ENCODE assay signal across 8 mouse cellular contexts in the genomic region with DNA sequence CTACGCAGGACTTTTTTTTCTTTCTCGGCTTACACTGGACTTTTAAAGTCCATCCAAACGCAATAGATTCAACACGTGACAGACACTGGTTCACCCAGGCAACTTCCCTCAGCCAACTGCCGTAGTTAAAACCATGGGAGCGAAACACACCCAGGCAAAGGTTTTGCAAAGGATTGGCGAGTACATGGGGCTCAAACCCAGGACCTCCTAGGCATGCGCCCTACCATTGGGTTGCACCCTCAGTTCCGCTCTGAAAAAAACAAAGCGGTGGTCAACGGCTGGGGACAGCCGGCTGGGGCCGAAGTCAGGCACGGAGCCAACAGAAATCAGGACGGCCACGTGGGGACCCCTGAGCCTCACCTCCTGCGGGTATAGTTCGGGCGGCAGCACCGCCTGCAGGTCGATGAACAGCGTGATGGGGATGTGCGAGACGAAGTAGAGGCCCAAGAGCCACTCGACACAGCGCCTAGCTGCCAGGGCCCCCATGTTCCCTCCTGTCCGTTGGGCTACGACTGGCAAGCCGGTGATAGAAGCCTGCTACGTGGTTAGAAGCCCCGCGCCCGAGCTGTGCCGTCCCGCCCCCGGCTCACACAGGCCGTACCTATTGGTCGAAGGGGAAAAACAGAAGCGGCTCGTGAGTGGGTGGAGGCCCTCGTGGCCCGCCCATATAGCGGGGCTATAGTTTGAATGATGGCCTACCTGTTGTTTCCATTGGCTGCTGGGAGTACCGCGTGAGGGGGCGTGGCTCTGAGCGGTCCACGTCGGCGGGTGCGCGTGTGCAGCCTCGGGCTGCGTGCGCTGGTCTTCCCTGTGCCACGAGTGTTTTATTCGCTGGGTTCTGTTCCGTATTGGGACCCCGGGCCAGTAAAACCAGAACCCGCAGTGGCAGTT. TPM values are rescaled to one million over a fixed set of nuclear protein-coding genes. Genes with fewer than 3 reads are reported as not detected.
DNase-seq lines count a peak whose midpoint lies in the region; ATAC-seq lines count a peak whose summit lies in the region.

Gene Tmem97 (minus strand): TSS at position 610 of the 891 bp plus-strand sequence.

- H3K27me3 ChIP-seq in lung, embryonic 16.5 days (ENCODE audit: control insufficient read depth, insufficient read depth, low read depth, low read length) = no peaks in the 10 kb centered on the region

- H3K36me3 ChIP-seq in lung, embryonic 16.5 days (ENCODE audit: control insufficient read depth, insufficient read depth, low read length) = peaks cover 2% of the 10 kb centered on the region; the same call in 1 of the 2 replicates

- peak; percentile 100 for ATAC-seq in hematopoietic stem cell, adult 5-6 weeks (replicated peaks in 1 of 2; ENCODE audit: insufficient read depth in 1 of 2, low FRiP score in 2 of 2, low TSS enrichment in 1 of 2, low read depth in 1 of 2, poor library complexity in 2 of 2, severe bottlenecking in 2 of 2)
- peak; percentile 100 for ATAC-seq in lung, embryonic 16.5 days (ENCODE audit: low read depth)

- H3K4me3 ChIP-seq in lung, embryonic 16.5 days (ENCODE audit: low read length) = peak within 1 kb of the TSS; percentile 79

- H3K9ac ChIP-seq in lung, embryonic 16.5 days (ENCODE audit: low read length) = peak within 1 kb of the TSS; percentile 80

- under 1% methylated on average over 59 of the region's 60 CpGs for WGBS in lung, embryonic 16.5 days

- H3K4me1 ChIP-seq in lung, embryonic 16.5 days (replicated peaks; ENCODE audit: control insufficient read depth, insufficient read depth, low read length) = peaks cover 25% of the 10 kb centered on the region

- no peaks in the 10 kb centered on the region for H3K9me3 ChIP-seq in lung, embryonic 16.5 days (ENCODE audit: control insufficient read depth, low read length)

- H3K27ac ChIP-seq in lung, embryonic 16.5 days (ENCODE audit: low read length) = peak within 1 kb of the TSS; percentile 81

- peak; percentile 93 for DNase-seq in MEL-GATA-1-ER (ENCODE audit: extremely low read depth, low read depth)
- DNase-seq in cerebellum, adult 8-10 months = peak; percentile 93
- peak; percentile 95 for DNase-seq in forelimb bud, embryonic 11.5 days (ENCODE audit: low read depth, low spot score)
- peak; percentile 88 for DNase-seq in layer of hippocampus, adult 9-10 months (ENCODE audit: low spot score)
- peak; percentile 67 for DNase-seq in ovary, postnatal 10 days (ENCODE audit: low spot score)
- peak; percentile 92 to 95 for DNase-seq in thymus, postnatal 10 days (ENCODE audit: low spot score in 2 of 2)

- H3K4me2 ChIP-seq in lung, embryonic 16.5 days (ENCODE audit: low read depth, low read length) = peak within 1 kb of the TSS; percentile 93

RNA-seq across cellular contexts. Expression of gene Tmem97, which starts in this region (rescaled TPM):
- 23.8 and 26.0 TPM in 2 replicates for total RNA-seq in hematopoietic stem cell, adult 5-6 weeks (2017)
- polyA plus RNA-seq in lung, embryonic 16.5 days (2015; fragmentation: Nextera tagmentation; extraction: Ambion mirVana) = 64.7 and 71.5 TPM in 2 replicates

Comparison
In these comparisons a context has a peak if more than half of its experiments do, and no peak if none do; other contexts are left out.
1. Peak in every context shown above with its lines: DNase-seq, ATAC-seq, H3K4me3 ChIP-seq and H3K27ac ChIP-seq.